Mouse (Mus musculus) macrophage (primary cell): ENCODE data around the gene Arhgef28. TPM values are rescaled to one million over a fixed set of nuclear protein-coding genes. Genes with fewer than 3 reads are reported as not detected.

Experiments
- H3K27ac ChIP-seq: fragments of 350-480 bp; formaldehyde crosslinking; 2 replicates; pipeline ENCODE4 v1.9.0; 2021
- H3K36me3 ChIP-seq: fragments of 350-480 bp; formaldehyde crosslinking; 2 replicates; pipeline ENCODE4 v1.9.0; 2021; ENCODE audit errors: inconsistent target
- H3K4me3 ChIP-seq: fragments of 350-480 bp; formaldehyde crosslinking; 2 replicates; pipeline ENCODE4 v1.9.0; 2021; ENCODE audit errors: inconsistent target
- H3K79me2 ChIP-seq: fragments of 350-480 bp; formaldehyde crosslinking; 2 replicates; pipeline ENCODE4 v1.9.0; 2021; ENCODE audit errors: inconsistent target
- WGBS: methylation state at CpG from one replicate; pipeline ENCODE4 v1.1.7; 2026; ENCODE audit warnings: inconsistent platforms; ENCODE audit not compliant: missing documents; 5-methylcytosine and 5-hydroxymethylcytosine counted together
- polyA plus RNA-seq: library from polyadenylated mRNA; stranded (reverse); fragments of 250-400 nt; gene quantifications from 3 replicates; pipeline ENCODE4 v1.2.4, GENCODE M21; 2018; ENCODE audit warnings: inconsistent platforms

The Arhgef28 gene
- polyA plus RNA-seq, 1 experiment from 2014 or later, result not detected

GRCm38 (mm10) chr13:97946422-97946821, 259.8 kb downstream of the Arhgef28 start:
- Histone ChIP-seq H3K36me3 (no peaks in the 10 kb centered on the region), H3K79me2 (no peaks in the 10 kb centered on the region), H3K27ac (no peak overlapping the region), H3K4me3 (no peak overlapping the region)
- WGBS, result 95% methylated on average over 7 of the region's 7 CpGs

DNA sequence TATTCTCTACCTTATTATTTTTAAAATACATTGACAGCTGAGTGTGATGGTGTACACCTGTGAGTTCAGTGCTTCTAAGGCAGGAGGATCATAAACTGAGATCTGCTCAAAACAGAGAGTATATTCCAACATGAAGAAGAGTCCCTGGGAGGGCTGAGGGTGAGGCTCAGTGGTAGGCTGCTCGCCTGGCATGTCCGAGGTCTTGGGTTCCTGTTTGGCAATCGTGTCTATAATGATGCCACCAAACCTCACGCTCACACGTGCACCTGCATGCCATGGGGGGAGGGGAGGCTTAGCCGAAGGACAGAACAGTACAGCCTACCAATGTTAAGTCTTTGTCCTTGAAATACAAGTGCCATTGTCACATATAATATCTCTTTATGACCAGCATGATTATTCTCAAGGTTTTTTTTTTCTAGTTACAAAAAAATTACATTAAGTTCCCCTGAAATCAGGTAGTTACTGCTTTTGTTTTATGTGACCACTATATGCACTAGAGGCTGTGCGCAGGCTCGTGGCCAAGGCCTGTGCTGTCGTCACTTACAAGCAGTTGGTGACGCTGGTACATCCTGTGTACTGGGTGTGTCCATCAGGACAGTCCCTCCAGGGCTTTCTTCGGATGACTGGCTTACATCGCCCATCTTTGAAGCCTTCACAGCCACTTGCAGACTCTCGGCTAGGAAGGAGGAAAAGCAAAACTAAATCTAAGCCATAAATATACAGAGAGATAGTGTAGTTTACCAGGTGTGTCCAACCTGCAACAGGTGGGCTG, 264.1 kb downstream of the Arhgef28 start:
- 56% methylated on average over 13 of the region's 13 CpGs for WGBS

GRCm38 (mm10) chr13:97941099-97941498, 265.1 kb downstream of the Arhgef28 start:
- H3K36me3 ChIP-seq, result no peaks in the 10 kb centered on the region
- no peak overlapping the region for H3K27ac ChIP-seq
- no peak overlapping the region for H3K4me3 ChIP-seq
- no peaks in the 10 kb centered on the region for H3K79me2 ChIP-seq
- 5% methylated on average over 6 of the region's 6 CpGs for WGBS

More for the DNA sequence above, 264.1 kb downstream of the Arhgef28 start:
- H3K79me2 ChIP-seq, result no peaks in the 10 kb centered on the region
- no peaks in the 10 kb centered on the region for H3K36me3 ChIP-seq
- no peak overlapping the region for H3K27ac ChIP-seq
- no peak overlapping the region for H3K4me3 ChIP-seq

- Histone ChIP-seq H3K36me3 (no peaks in the 10 kb centered on the region), H3K27ac (no peak overlapping the region), H3K4me3 (no peak overlapping the region), H3K79me2 (no peaks in the 10 kb centered on the region)
- 80% methylated on average over 15 of the region's 15 CpGs for WGBS
These were observed 266.6 kb downstream of the Arhgef28 start for GRCm38 (mm10) chr13:97939433-97940160.

GRCm38 (mm10) chr13:97938596-97939297, 267.5 kb downstream of the Arhgef28 start:
- 22% methylated on average over 18 of the region's 18 CpGs for WGBS
- Histone ChIP-seq H3K79me2 (no peaks in the 10 kb centered on the region), H3K36me3 (no peaks in the 10 kb centered on the region), H3K27ac (no peak overlapping the region), H3K4me3 (no peak overlapping the region)

DNA sequence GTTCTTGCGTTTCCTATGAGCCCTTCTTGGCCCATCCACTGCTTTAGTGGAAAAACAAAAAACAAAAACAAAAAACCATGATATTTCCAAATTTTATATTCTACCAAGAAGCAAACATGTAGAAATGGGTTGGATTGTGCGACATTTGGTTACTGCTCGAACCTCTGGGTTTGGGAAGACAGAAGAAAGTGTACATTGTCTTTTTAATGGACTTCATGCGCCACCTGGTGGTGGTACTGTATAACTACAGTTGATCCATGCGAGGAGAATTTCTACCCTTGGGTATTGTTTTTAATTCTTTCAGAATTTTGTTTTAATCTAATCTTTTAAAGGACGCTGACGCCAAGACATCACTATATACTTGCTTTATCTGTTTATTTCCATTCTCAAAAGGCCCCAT, 268.3 kb downstream of the Arhgef28 start:
- Histone ChIP-seq H3K79me2 (no peaks in the 10 kb centered on the region), H3K27ac (no peak overlapping the region), H3K4me3 (no peak overlapping the region), H3K36me3 (no peaks in the 10 kb centered on the region)
- WGBS, result 15% methylated on average over 7 of the region's 7 CpGs

DNA sequence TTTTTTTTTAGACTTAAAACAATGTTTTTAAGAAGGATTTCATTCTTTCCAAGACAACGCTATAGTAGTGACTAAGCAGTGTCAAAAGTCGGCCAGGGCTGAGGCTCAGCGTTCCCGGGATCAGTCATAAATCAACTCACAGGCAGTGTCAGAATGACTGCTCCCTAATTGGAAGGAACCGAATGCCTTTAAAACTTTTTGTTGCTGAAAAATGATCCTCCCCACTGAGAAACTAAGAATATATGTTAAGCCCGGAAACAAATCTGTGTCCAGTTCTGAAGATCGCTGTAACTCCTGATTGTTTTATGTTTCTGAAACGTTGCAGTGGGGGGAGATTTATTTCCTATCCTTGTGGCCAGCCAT, 278.1 kb downstream of the Arhgef28 start:
- Histone ChIP-seq H3K79me2 (no peaks in the 10 kb centered on the region), H3K4me3 (no peak overlapping the region), H3K27ac (no peak overlapping the region), H3K36me3 (no peaks in the 10 kb centered on the region)
- WGBS, result 31% methylated on average over 8 of the region's 8 CpGs

- H3K79me2 ChIP-seq, result no peaks in the 10 kb centered on the region
- H3K4me3 ChIP-seq, result no peak overlapping the region
- no peak overlapping the region for H3K27ac ChIP-seq
- no peaks in the 10 kb centered on the region for H3K36me3 ChIP-seq
- 59% methylated on average over 13 of the region's 14 CpGs for WGBS
These were observed 278.7 kb downstream of the Arhgef28 start for GRCm38 (mm10) chr13:97927376-97928134.

GRCm38 (mm10) chr13:97926371-97926770, 279.9 kb downstream of the Arhgef28 start:
- Histone ChIP-seq H3K79me2 (no peaks in the 10 kb centered on the region), H3K36me3 (no peaks in the 10 kb centered on the region), H3K4me3 (no peak overlapping the region), H3K27ac (no peak overlapping the region)
- WGBS, result 97% methylated on average over 10 of the region's 10 CpGs

- H3K27ac ChIP-seq, result no peak overlapping the region
- H3K79me2 ChIP-seq, result no peaks in the 10 kb centered on the region
- no peaks in the 10 kb centered on the region for H3K36me3 ChIP-seq
- H3K4me3 ChIP-seq, result no peak overlapping the region
- WGBS, result 85% methylated on average over 5 of the region's 5 CpGs
These were observed 283.2 kb downstream of the Arhgef28 start for GRCm38 (mm10) chr13:97923009-97923408.

GRCm38 (mm10) chr13:97919590-97919989, 286.6 kb downstream of the Arhgef28 start:
- Histone ChIP-seq H3K27ac (no peak overlapping the region), H3K36me3 (no peaks in the 10 kb centered on the region), H3K4me3 (no peak overlapping the region), H3K79me2 (no peaks in the 10 kb centered on the region)
- WGBS, result 86% methylated on average over 6 of the region's 8 CpGs

DNA sequence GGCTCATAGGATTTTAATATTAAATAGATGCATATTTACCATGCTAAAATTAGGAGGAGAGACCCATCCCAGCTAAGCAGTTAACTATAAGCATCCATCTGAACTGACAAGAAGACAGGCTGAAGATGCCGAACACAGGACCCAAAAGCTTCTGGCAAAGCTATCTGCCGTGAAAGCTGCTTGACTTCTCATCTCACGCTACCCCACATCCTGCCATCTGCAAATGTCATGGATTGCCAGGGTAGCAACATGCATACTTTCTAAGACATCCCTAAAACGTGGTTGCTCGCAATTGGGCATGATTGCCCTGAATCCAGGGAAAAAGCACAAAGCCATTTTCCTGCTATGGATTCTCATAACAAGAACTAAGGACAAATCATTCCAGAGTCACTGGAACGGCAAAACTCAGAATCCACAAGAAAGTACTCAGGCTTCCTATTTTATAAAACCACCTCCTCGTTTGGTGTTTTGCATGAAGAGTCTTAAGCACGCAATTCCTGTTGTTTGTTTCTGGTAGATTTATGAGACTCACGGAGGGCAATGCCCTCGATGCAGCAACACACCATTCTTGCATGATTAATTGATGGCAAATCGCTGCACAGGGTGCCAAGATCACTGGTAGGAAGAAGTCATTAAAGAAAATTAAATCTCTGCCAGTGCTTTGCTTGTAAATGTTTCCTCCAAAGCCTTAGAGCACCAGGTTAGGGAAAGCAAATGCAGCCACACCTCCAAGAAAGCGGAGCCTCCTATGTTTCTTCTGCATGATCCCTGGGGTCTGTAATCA, 287.9 kb downstream of the Arhgef28 start:
- no peaks in the 10 kb centered on the region for H3K79me2 ChIP-seq
- H3K27ac ChIP-seq, result no peak overlapping the region
- H3K36me3 ChIP-seq, result no peaks in the 10 kb centered on the region
- no peak overlapping the region for H3K4me3 ChIP-seq
- WGBS, result 89% methylated on average over 12 of the region's 12 CpGs

DNA sequence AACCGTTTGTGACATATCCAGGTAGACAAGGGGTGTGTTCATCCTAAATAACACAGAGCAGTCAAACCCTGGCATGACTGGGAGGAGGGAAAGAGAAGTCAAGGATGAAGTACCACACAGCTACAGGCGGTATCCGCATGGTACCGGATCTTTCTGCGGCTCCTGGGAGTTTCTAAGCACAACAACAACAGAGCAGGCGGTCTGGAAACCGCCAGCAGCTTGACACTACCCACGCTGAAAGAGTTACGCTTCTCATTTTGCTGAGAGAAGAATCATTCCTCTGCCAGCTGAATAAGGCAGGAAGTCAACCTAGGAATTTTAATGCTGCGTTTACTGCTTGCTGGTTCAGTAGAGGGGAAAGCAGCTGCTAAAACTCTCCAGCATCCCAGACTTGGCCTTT, 295.2 kb downstream of the Arhgef28 start:
- H3K4me3 ChIP-seq, result no peak overlapping the region
- H3K36me3 ChIP-seq, result no peaks in the 10 kb centered on the region
- WGBS, result 82% methylated on average over 10 of the region's 10 CpGs

GRCm38 (mm10) chr13:97902821-97903220, 303.4 kb downstream of the Arhgef28 start:
- 69% methylated on average over 8 of the region's 8 CpGs for WGBS
- no peaks in the 10 kb centered on the region for H3K36me3 ChIP-seq
- H3K4me3 ChIP-seq, result no peak overlapping the region
- H3K27ac ChIP-seq, result no peak overlapping the region
- no peaks in the 10 kb centered on the region for H3K79me2 ChIP-seq

More for the DNA sequence above, 295.2 kb downstream of the Arhgef28 start:
- Histone ChIP-seq H3K79me2 (no peaks in the 10 kb centered on the region), H3K27ac (no peak overlapping the region)
